Mouse (Mus musculus) hindbrain, embryonic 12.5 days (tissue): ENCODE data around the gene Gpr75. TPM values are rescaled to one million over a fixed set of nuclear protein-coding genes. Genes with fewer than 3 reads are reported as not detected.

Source experiments
- polyA plus RNA-seq: library from polyadenylated mRNA; unstranded; fragments of >200 nt; fragmentation: Nextera tagmentation; extraction: Ambion mirVana; gene quantifications from 2 replicates; pipeline ENCODE4 v1.2.1, GENCODE M21; 2016

Gene Gpr75
- polyA plus RNA-seq, 1 experiment from 2014 or later: 2.1 TPM

Other genes starting within 250 kb of the Gpr75 start
- 14.4 and 15.4 TPM in 2 replicates for gene Acyp2, start 235.8 kb upstream of the Gpr75 start, polyA plus RNA-seq
- gene Psme4, start 113.6 kb upstream of the Gpr75 start, polyA plus RNA-seq: 34.5 and 36.6 TPM in 2 replicates
- 32.9 and 34.7 TPM in 2 replicates for gene Asb3, start 58 bp downstream of the Gpr75 start, polyA plus RNA-seq
- gene Erlec1, start 69.0 kb downstream of the Gpr75 start, polyA plus RNA-seq: 10.5 and 14.3 TPM in 2 replicates
- 17.0 and 18.4 TPM in 2 replicates for gene Chac2, start 101.0 kb downstream of the Gpr75 start, polyA plus RNA-seq